Mouse (Mus musculus) mature B cell (primary cell): ENCODE data around the gene Vti1a.

Experiments used
- in situ Hi-C: fragments of 300-500 bp; cut with MboI; formaldehyde crosslinking; loops from 2 replicates; pipeline ENCODE4 v1.14.3; 2019

Vti1a gene

DNA sequence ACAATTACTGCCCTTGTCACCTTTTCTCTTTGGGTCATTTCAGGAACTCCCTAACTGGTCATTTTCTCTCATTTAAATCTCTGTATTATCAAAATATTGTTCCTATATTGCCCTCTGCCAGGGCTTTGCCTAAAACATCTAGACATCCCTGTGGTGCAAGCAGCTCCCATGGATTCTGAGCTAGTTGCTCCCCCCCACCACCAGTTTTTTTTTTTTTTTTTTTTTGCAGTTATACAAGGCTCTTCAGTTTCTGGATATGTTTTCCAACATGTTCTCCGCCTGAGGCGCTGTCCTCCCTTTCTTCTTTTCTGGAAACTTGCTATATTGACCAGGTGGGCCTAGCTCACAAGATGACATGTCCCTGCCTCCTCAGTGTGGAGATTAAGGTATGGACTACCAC is 2.4 kb upstream of the Vti1a start:
- in situ Hi-C loops: no loop called here

GRCm38 (mm10) chr19:55315452-55316108 is 515 bp upstream of the Vti1a start, which contains the start of gene Zdhhc6:
Gene Zdhhc6 (minus strand): TSS chr19:55316032.
- in situ Hi-C loops: no loop called here

- in situ Hi-C loops: no loop called here
Observed at GRCm38 (mm10) chr19:55316901-55317300, 806 bp downstream of the Vti1a start.

GRCm38 (mm10) chr19:55319036-55319435 is 2.9 kb downstream of the Vti1a start:
- in situ Hi-C loops: no loop called here

DNA sequence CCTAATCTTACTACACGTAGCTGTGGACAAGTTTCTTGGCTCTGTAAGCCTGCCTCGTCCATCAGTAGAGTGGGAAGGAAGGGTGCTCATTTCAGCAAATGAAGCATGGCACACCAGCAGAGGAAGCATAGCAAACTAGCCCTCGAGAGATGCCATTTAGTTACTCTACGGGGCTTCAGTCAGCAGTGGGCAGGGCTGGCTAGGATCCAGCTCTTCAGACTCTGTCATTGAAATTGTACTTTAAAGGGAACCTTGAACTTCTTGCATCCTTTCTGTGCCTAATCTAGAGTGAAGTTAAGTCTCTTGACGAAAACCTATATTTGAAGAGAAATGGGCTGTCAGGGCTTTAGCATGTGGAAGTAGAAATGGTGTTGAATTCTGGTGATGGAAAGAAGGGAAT is 3.4 kb downstream of the Vti1a start:
- in situ Hi-C loops: no loop called here

DNA sequence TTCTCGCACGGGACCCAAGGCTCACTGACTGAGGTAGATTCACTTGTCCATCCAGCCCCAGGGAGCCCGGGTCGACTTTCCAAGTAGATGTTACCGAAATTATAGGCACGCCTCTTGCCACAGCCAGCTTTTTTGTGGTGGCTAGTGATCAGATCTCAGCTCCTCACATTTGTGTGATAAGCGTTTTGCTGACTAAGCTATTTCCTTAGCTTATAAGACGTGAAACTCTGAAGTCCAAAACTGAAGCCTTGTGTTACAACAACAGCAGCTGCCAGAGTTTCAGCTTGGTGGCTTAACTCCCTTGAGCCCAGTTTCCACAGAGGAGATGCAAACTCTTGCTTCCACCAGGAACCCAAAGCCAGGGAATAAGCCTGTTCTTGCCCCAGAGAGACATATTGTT is 6.5 kb downstream of the Vti1a start:
- in situ Hi-C loops: no loop called here

GRCm38 (mm10) chr19:55327510-55327909 is 11.4 kb downstream of the Vti1a start:
- in situ Hi-C loops: no loop called here

- in situ Hi-C loops: no loop called here
Observed at GRCm38 (mm10) chr19:55331776-55332175, 15.7 kb downstream of the Vti1a start.

GRCm38 (mm10) chr19:55332641-55333268 is 16.7 kb downstream of the Vti1a start:
- in situ Hi-C loops: no loop called here

DNA sequence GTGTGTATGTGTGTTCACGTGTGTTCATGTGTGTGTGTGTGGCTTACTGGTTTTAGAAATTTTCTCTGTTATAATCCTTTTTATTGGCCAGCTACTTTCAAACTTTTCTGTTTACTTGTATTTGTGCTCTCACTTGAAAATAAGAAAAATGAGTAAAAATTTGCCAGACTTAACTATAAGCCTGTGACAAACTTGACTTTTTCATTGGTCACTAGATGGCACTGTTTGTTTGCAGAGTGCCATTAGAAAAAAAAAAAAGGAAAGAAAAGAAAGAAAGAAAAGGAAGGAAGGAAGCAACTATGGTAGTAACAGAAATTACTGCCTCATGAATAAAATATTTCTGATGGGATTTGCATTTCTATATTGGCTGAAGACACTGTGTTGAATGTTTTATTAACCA is 19.8 kb downstream of the Vti1a start:
- in situ Hi-C loops: no loop called here

DNA sequence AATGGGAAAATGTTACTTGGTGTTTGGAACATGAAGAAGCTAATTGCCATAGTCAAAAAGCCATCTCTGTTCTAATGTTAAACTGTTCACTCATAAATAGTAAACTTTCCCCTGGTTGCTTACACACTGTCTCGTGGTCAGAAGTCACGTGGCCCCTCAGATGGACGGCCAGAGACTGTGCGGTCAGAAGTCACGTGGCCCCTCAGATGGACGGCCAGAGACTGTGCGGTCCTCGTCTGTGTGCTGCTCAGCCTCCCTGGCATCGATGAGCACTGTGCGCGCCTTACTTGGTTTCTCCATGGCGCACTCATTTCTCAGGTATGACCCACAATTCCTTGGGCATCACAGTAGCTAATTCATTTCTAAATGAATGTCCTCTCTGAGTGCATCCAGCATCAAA is 20.3 kb downstream of the Vti1a start:
- in situ Hi-C loops: no loop called here

- in situ Hi-C loops: no loop called here
Observed at GRCm38 (mm10) chr19:55337066-55337465, 21.0 kb downstream of the Vti1a start.

GRCm38 (mm10) chr19:55337664-55338063 is 21.6 kb downstream of the Vti1a start:
- in situ Hi-C loops: no loop called here

DNA sequence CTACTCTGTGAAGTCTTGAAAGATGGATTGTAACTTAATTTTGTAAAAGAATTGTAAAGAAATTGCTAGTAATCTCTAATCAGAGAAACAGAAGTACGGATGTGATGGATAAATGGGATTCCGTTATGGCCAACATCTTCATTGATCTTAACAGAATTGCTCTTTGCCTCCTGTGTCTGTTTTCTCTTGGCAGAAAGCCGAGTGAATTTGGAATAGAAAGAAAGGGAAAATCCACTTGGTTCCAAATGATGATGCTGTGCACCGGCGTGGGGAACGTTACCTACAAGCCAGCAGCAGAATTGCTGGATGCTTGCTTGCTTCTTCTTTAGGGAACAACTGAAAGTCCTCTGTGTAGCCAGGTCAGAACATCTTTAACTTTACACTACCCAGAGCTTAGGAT is 24.4 kb downstream of the Vti1a start:
- in situ Hi-C loops: no loop called here

GRCm38 (mm10) chr19:55341377-55341776 is 25.3 kb downstream of the Vti1a start:
- in situ Hi-C loops: no loop called here

DNA sequence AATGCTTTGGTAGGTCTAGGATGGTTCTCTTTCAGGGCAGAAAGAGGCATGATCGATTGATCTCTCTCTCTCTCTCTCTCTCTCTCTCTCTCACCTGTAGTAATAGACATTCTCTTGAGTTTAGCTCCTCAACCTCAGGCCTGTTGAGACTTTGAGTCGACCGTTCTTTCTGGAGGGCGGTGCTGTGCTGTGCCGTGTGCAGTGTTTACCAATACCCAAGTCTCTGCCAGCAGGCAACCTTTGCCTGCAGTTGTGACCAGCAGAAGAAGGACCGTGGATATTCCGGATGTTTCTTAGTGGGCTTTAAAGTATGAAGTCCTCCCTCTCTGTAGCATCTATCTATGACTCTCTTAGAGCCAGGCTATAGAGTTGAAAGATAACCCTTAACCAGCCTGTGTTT is 26.3 kb downstream of the Vti1a start:
- in situ Hi-C loops: no loop called here

- in situ Hi-C loops: no loop called here
Observed at GRCm38 (mm10) chr19:55343274-55343673, 27.2 kb downstream of the Vti1a start.

DNA sequence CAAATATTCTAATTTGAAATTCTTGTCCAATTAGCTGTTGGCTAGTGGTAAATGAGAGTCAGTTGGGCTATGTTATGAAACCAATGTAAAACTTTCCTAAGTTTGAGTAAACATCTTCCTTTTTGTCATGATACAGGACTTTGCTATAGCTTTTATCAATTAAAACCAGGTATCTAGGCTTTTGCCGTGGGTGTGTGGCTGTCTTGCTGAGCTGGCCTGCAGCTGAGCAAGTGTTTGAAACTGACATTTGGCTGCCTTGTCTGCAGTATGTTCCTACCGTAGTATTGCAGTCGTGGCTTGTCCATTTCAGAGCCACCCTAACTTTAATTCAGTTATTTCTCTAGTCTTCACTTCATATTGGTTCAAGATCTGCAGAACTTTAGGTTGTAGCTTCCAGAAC is 32.1 kb downstream of the Vti1a start:
- in situ Hi-C loops: no loop called here

DNA sequence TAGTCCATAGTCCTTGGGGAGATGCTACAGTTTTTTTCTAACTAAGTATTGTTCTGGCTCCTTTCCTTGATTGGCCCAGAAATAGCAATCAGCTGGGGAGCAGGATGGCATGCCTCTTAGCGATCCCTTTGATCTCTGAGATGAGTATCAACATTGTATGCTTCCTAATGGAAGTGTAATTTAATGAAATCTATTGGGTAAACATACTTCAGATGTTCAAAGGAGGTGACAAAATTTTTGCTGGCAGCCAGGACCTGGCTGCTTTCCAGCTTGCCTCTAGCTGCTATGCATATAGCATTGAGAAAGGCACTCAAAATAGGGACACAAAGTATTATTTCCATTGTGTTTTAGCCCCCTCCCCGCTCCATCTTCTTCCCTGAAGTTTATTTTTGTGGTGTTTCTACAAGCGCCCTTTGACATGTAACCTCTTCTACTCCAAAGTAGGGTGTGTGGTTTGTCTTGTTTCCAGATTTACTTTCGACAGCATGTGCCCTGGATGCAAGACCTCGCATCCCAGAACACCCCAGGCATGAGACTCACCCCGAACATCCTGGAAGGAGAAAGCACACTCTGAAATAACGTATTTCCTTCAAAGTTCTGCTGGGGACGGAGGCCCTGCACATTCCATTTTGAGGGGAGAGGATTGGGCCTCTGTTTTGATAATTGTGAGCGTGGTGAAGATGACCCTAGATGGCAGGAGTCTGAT is 34.7 kb downstream of the Vti1a start:
- in situ Hi-C loops: no loop called here

- in situ Hi-C loops: no loop called here
Observed at GRCm38 (mm10) chr19:55362606-55363005, 46.5 kb downstream of the Vti1a start.

DNA sequence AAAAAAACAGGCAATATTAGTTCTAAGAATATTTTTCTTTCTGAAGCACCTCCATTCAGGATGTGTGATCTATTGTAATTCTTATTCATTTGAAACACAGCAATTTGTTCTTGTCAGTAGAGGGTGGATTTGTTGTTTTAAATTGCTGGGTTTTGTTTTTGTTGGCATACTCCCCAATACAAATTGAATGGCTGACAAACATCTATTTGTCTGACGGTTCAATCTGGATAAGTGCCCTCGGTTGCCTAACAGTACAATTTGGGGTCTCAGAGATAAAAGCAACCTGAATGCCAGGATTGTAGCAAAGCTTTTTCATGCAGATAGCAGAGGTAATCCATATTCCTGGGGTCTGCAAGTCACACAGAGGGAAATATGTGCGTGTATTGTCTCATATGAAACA is 53.6 kb downstream of the Vti1a start:
- in situ Hi-C loops: no loop called here

DNA sequence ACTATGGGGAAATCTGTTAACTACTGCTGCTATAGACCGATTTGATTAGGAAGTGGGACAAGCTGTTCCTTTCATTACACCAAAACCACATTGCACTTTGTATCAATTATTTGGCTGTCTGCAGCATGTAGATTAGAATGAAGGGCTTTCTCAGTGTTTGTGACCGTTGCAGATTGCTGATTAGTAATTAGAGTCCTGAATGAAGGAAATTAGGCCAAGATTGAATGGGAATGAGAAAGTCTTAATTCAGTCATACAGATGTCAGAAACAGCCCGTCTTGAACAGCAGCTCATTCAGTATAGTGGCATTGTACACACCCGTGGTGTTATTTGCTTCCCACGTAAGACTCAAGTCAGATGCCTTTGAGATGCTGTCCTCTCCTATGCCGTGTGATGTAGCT is 60.2 kb downstream of the Vti1a start:
- in situ Hi-C loops: no loop called here

GRCm38 (mm10) chr19:55377465-55377864 is 61.4 kb downstream of the Vti1a start:
- in situ Hi-C loops: no loop called here
